Mouse (Mus musculus) forebrain, embryonic 15.5 days (tissue): ENCODE data around the gene Szt2. TPM values are rescaled to one million over a fixed set of nuclear protein-coding genes. Genes with fewer than 3 reads are reported as not detected.

Experiments
- ATAC-seq: fragments of 200-750 bp; cut with Nextera tagmentation; replicated peaks from 2 replicates; pipeline ENCODE4 v1.8.0; 2017; ENCODE audit warnings: mild to moderate bottlenecking, moderate TSS enrichment, moderate library complexity
- H3K27ac ChIP-seq: fragments of 300-500 bp; sonication (generic); replicated peaks from 2 replicates; pipeline ENCODE4 v1.5.1; 2015; ENCODE audit warnings: mild to moderate bottlenecking, inconsistent platforms
- H3K27me3 ChIP-seq: fragments of 300-500 bp; sonication (generic); 2 replicates; pipeline ENCODE4 v1.6.1; 2015; ENCODE audit warnings: inconsistent platforms
- H3K36me3 ChIP-seq: fragments of 300-500 bp; sonication (generic); 2 replicates; pipeline ENCODE4 v1.6.1; 2015; ENCODE audit warnings: mild to moderate bottlenecking, inconsistent platforms
- H3K4me1 ChIP-seq: fragments of 300-500 bp; sonication (generic); 2 replicates; pipeline ENCODE4 v1.6.1; 2015; ENCODE audit warnings: inconsistent platforms
- H3K4me2 ChIP-seq: fragments of 300-500 bp; sonication (generic); replicated peaks from 2 replicates; pipeline ENCODE4 v1.6.1; 2015; ENCODE audit warnings: mild to moderate bottlenecking, inconsistent platforms
- H3K4me3 ChIP-seq: fragments of 300-500 bp; sonication (generic); 2 replicates; pipeline ENCODE4 v1.5.1; 2015; ENCODE audit warnings: mild to moderate bottlenecking, inconsistent platforms
- H3K9ac ChIP-seq: fragments of 300-500 bp; sonication (generic); replicated peaks from 2 replicates; pipeline ENCODE4 v1.6.1; 2015; ENCODE audit warnings: mild to moderate bottlenecking, inconsistent platforms
- H3K9me3 ChIP-seq: fragments of 300-500 bp; sonication (generic); 2 replicates; pipeline ENCODE4 v1.6.1; 2016; ENCODE audit warnings: inconsistent platforms
- WGBS: fragments of 180-500 bp; shearing (Covaris S2); methylation state at CpG from one replicate; pipeline ENCODE4 v1.1.7; 2015; ENCODE audit warnings: mixed read lengths; 5-methylcytosine and 5-hydroxymethylcytosine counted together
- polyA plus RNA-seq: library from polyadenylated mRNA; unstranded; fragments of >200 nt; fragmentation: Nextera tagmentation; extraction: Ambion mirVana; gene quantifications from 2 replicates; pipeline ENCODE4 v1.2.1, GENCODE M21; 2015

The Szt2 gene
- polyA plus RNA-seq, 1 experiment from 2014 or later = 12.7 TPM

DNA sequence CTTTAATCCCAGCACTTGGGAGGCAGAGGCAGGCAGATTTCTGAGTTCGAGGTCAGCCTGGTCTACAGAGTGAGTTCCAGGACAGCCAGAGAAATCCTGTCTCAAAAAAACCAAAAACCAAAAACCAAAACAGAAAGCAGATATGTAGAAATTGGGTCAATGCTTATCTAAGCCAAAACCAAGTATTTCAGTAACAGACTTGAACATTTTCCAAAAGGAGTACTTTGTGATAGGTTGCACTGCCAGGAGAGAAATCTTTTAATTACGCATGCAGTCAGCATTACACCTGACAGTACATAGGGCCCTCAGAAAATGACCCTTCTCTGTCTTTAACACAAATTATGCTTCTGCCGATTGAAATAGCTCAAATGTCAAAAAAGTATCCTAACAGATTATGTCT, 7.7 kb downstream of the Szt2 start:
- ATAC-seq = no peak
- Histone ChIP-seq H3K4me1 (no peaks in the 10 kb centered on the region), H3K36me3 (peaks cover 77% of the 10 kb centered on the region), H3K4me2 (no peak overlapping the region), H3K27ac (no peak overlapping the region), H3K4me3 (no peak overlapping the region), H3K27me3 (no peaks in the 10 kb centered on the region), H3K9me3 (no peaks in the 10 kb centered on the region), H3K9ac (no peak overlapping the region)
- WGBS = 96% methylated on average over 3 of the region's 3 CpGs

DNA sequence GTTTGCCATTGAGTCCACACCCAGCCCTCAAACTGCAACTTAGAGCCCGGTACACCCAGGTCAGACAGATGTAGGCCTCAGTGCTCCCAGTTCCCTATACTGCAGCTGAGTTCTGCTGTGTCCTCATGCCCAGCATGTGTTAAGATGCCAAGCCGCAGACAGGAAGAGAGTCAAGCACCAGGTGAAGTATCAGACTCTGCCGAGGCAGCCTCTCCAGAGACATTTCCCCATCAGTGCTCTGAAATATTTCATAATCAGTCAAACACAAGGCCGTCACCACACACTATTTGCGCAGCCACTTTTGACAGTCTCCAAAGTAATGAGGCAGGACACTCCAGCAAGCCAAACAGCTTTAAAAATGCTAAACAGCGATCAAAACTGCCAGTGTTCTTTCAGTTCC, 10.7 kb downstream of the Szt2 start:
- H3K9me3 ChIP-seq = no peaks in the 10 kb centered on the region
- no peaks in the 10 kb centered on the region for H3K27me3 ChIP-seq
- no peak overlapping the region for H3K9ac ChIP-seq
- H3K4me1 ChIP-seq = no peaks in the 10 kb centered on the region
- ATAC-seq = no peak
- H3K4me3 ChIP-seq = no peak overlapping the region
- H3K36me3 ChIP-seq = peaks cover 95% of the 10 kb centered on the region
- WGBS = 96% methylated on average over 6 of the region's 6 CpGs
- no peak overlapping the region for H3K4me2 ChIP-seq
- H3K27ac ChIP-seq = no peak overlapping the region

- Histone ChIP-seq H3K4me3 (no peak overlapping the region), H3K4me1 (no peaks in the 10 kb centered on the region), H3K27ac (no peak overlapping the region), H3K4me2 (no peak overlapping the region), H3K9me3 (no peaks in the 10 kb centered on the region), H3K27me3 (no peaks in the 10 kb centered on the region), H3K36me3 (peaks cover 97% of the 10 kb centered on the region), H3K9ac (no peak overlapping the region)
- WGBS = 90% methylated on average over 3 of the region's 3 CpGs
- ATAC-seq = no peak
Observed at GRCm38 (mm10) chr4:118396433-118396832, 12.6 kb downstream of the Szt2 start.

- Histone ChIP-seq H3K4me1 (no peaks in the 10 kb centered on the region), H3K36me3 (peaks cover 97% of the 10 kb centered on the region)
- 90% methylated on average over 4 of the region's 4 CpGs for WGBS
Observed at GRCm38 (mm10) chr4:118395289-118395688, 13.8 kb downstream of the Szt2 start.

DNA sequence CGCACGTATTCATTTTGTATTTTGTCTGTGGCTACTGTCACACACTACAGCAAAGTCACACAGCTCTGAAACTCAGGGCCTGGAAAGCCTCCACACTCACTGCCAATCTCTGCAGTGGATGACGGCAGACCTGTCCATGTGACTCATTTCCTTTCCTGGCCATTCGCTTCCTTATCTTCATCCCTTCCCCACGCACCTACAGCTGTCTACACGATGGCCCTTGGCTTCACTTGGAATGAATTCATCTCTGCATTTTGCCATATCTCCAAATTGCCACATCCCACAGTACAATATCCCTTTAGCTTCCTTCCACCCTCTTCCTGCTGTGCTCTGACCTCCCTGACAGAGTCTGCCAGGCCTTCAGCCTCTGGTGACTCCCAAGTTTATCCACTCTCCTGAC, 14.6 kb downstream of the Szt2 start:
- 92% methylated on average over 6 of the region's 6 CpGs for WGBS
- H3K36me3 ChIP-seq = peaks cover 97% of the 10 kb centered on the region

More at GRCm38 (mm10) chr4:118395289-118395688, 13.8 kb downstream of the Szt2 start:
- ATAC-seq = no peak
- Histone ChIP-seq H3K9me3 (no peaks in the 10 kb centered on the region), H3K9ac (no peak overlapping the region), H3K4me2 (no peak overlapping the region), H3K4me3 (no peak overlapping the region), H3K27ac (no peak overlapping the region), H3K27me3 (no peaks in the 10 kb centered on the region)

DNA sequence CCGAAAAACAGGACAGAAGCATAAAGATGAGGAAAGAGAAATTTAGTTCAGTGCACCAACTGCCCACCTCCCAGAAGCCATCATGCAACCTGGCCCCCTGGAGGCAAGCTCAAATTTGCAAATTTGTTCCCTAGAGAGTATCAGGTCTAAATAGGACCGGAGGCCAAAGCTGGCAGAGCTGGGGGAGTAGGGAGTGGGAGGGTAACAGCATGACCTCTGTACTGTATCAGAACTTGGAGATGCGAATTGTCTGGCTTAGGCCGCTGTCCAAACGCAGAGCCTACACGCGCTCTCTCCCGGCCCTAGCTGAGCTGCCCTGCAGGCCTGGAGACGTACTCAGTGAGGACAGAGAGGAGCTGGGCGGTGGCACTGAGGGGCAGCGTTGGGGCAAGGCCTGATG, 18.9 kb downstream of the Szt2 start:
- Histone ChIP-seq H3K9ac (no peak overlapping the region), H3K27me3 (no peaks in the 10 kb centered on the region), H3K4me3 (no peak overlapping the region), H3K9me3 (no peaks in the 10 kb centered on the region), H3K4me2 (no peak overlapping the region), H3K4me1 (no peaks in the 10 kb centered on the region), H3K36me3 (peaks cover 99% of the 10 kb centered on the region), H3K27ac (no peak overlapping the region)
- no peak for ATAC-seq
- 97% methylated on average over 11 of the region's 11 CpGs for WGBS

More for the DNA sequence above, 14.6 kb downstream of the Szt2 start:
- Histone ChIP-seq H3K9ac (no peak overlapping the region), H3K27me3 (no peaks in the 10 kb centered on the region), H3K4me1 (no peaks in the 10 kb centered on the region), H3K4me3 (no peak overlapping the region), H3K27ac (no peak overlapping the region), H3K9me3 (no peaks in the 10 kb centered on the region), H3K4me2 (no peak overlapping the region)
- no peak for ATAC-seq

DNA sequence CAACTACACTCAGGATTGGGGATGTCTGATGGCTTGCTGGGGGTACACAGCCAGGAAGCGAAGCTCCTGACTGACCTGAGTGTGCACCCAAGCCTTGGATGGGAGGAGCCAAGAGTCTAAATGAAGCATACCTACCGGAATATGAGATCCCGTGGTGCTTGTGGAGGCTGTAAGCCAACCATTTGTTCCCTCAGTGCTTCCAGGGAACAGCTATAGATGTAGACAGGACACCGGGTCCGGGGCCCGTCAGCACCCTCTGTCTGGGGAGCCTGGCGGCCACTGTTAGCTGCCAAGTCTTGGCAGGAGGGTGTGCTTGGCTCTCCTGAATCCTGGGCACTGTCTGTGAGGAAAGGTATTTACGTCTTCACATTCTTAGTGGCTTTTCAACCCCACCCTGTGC, 21.8 kb downstream of the Szt2 start:
- Histone ChIP-seq H3K4me2 (no peak overlapping the region), H3K36me3 (peaks cover 99% of the 10 kb centered on the region), H3K27me3 (no peaks in the 10 kb centered on the region), H3K9ac (no peak overlapping the region), H3K4me1 (no peaks in the 10 kb centered on the region), H3K27ac (no peak overlapping the region), H3K4me3 (no peak overlapping the region), H3K9me3 (no peaks in the 10 kb centered on the region)
- 94% methylated on average over 8 of the region's 8 CpGs for WGBS
- no peak for ATAC-seq

GRCm38 (mm10) chr4:118383271-118383670, 25.8 kb downstream of the Szt2 start:
- Histone ChIP-seq H3K9me3 (no peaks in the 10 kb centered on the region), H3K27ac (no peak overlapping the region), H3K4me2 (no peak overlapping the region), H3K36me3 (peaks cover 93% of the 10 kb centered on the region), H3K4me3 (no peak overlapping the region), H3K9ac (no peak overlapping the region), H3K4me1 (no peaks in the 10 kb centered on the region), H3K27me3 (no peaks in the 10 kb centered on the region)
- ATAC-seq = no peak
- 88% methylated on average over 7 of the region's 7 CpGs for WGBS

GRCm38 (mm10) chr4:118375999-118376398, 33.1 kb downstream of the Szt2 start:
- H3K27me3 ChIP-seq = no peaks in the 10 kb centered on the region
- ATAC-seq = no peak
- WGBS = 97% methylated on average over 6 of the region's 6 CpGs
- no peak overlapping the region for H3K9ac ChIP-seq
- H3K9me3 ChIP-seq = no peaks in the 10 kb centered on the region
- no peak overlapping the region for H3K4me3 ChIP-seq
- peaks cover 93% of the 10 kb centered on the region for H3K36me3 ChIP-seq
- no peak overlapping the region for H3K27ac ChIP-seq
- H3K4me1 ChIP-seq = no peaks in the 10 kb centered on the region
- no peak overlapping the region for H3K4me2 ChIP-seq

GRCm38 (mm10) chr4:118371822-118372221, 37.3 kb downstream of the Szt2 start:
- Histone ChIP-seq H3K27me3 (no peaks in the 10 kb centered on the region), H3K9me3 (no peaks in the 10 kb centered on the region), H3K4me3 (no peak overlapping the region), H3K9ac (no peak overlapping the region), H3K36me3 (peaks cover 88% of the 10 kb centered on the region), H3K4me2 (no peak overlapping the region), H3K4me1 (no peaks in the 10 kb centered on the region), H3K27ac (no peak overlapping the region)
- no peak for ATAC-seq
- WGBS = 91% methylated on average over 13 of the region's 13 CpGs

DNA sequence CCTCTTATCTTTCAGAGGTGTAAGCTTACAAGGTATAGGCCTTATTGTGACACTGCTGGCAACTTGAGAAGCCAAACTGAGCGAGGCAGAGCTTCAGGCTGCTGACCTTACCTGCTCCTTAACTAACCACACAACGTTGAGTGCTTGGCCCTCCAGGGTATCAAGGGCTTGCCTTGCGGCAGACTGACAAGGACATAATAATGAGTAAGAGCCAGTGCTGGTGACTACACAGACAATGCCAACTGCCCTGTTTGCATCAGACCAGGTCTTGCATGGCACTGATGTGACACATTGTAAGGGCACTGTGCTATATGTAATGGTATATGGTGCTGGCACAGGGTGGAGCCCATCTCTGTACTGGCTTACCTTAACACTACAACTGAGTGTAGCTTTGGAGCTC, 40.5 kb downstream of the Szt2 start:
- 90% methylated on average over 3 of the region's 3 CpGs for WGBS
- Histone ChIP-seq H3K27ac (no peak overlapping the region), H3K4me2 (no peak overlapping the region), H3K27me3 (no peaks in the 10 kb centered on the region), H3K4me1 (no peaks in the 10 kb centered on the region), H3K9me3 (no peaks in the 10 kb centered on the region), H3K4me3 (no peak overlapping the region), H3K36me3 (peaks cover 80% of the 10 kb centered on the region), H3K9ac (no peak overlapping the region)
- 0 out of 2 replicates have a peak, but pooled peaks have one; percentile 26 for ATAC-seq

DNA sequence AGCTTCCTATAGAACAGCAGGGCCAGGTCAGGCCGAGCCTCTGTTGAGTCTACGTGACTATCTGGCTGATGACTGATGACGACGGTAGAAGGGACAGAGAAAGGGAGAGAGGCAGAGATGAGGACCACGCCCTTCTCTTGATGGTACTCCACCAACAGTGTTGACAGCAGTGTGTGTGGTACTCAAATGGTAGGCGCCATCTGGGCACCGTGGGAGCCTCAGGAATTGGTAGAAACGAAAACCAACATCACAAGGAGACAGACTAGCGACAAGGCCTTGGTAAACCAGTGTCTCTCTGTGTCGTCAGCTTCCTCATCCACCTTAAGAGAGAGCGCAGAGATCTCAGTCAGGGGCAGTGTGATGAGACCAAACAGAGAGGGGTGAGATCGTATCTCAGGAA, 41.5 kb downstream of the Szt2 start:
- no peak for ATAC-seq
- no peak overlapping the region for H3K9ac ChIP-seq
- WGBS = 84% methylated on average over 12 of the region's 12 CpGs

GRCm38 (mm10) chr4:118365991-118366390, 43.1 kb downstream of the Szt2 start:
- Histone ChIP-seq H3K27ac (no peak overlapping the region), H3K9ac (no peak overlapping the region), H3K27me3 (no peaks in the 10 kb centered on the region), H3K4me1 (no peaks in the 10 kb centered on the region), H3K4me3 (no peak overlapping the region), H3K9me3 (no peaks in the 10 kb centered on the region), H3K4me2 (no peak overlapping the region), H3K36me3 (peaks cover 80% of the 10 kb centered on the region)
- WGBS = 93% methylated on average over 14 of the region's 14 CpGs
- no peak for ATAC-seq

More for the DNA sequence above, 41.5 kb downstream of the Szt2 start:
- no peak overlapping the region for H3K4me2 ChIP-seq
- no peaks in the 10 kb centered on the region for H3K9me3 ChIP-seq
- no peak overlapping the region for H3K4me3 ChIP-seq
- no peaks in the 10 kb centered on the region for H3K27me3 ChIP-seq
- no peaks in the 10 kb centered on the region for H3K4me1 ChIP-seq
- H3K27ac ChIP-seq = no peak overlapping the region
- H3K36me3 ChIP-seq = peaks cover 80% of the 10 kb centered on the region
